Mouse (Mus musculus) spleen, embryonic (tissue): ENCODE results near the gene Gm33543.

ENCODE experiments used
- CTCF ChIA-PET: fragments of 350-600 bp; sonication (Branson Sonifier 250); formaldehyde crosslinking; loops from one replicate; lab custom pipeline; 2022; lab: Charles Lee

Gm33543 gene

DNA sequence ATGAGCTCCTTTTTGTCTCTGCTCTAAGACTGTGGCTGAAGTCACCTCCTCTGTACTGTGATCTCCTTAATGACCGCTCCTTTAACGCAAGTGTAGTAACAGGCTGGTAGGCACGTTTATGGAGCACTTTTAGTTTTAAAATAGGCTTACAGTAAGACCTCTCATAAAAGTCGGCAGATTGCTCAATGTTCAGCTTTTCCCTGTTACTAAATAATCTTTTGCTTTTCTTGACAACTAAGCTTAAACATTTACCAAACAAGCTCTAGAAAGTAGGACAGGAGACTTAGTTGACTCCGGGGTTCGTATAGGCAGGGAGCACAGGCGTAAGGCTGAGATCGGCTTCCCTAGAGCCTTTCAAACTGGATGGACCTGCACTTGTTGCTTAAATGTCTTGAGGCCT lies 64.1 kb downstream of the Gm33543 start:
- CTCF ChIA-PET, result no interaction called here

DNA sequence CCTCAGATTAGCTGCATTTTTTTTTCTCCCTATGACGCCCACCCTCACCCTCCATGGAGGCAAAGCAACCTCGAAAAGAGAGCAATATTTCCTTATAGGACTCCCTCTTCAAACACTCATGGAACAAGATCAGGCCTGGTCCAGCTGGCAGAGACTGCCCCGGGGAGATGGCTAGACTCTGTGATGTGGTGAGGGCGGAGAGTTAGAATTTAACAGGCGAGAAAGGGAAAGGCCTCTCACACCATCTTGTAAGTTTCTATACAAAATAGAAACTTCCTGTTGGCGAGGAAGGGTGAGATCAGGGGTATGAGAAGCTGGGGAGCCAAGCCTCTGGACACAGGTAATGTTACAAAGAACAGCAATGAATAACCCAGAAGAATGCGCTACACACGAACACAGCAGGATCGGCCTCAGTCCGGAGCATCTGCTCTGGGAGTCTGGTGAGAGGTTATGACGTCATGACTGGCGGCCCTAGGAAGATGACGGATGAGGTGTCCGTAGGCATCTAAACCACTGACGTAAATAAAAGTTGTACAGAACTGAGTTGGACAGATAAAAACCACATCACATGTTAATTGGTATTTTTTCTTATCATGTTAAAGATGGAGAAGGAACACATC lies 64.9 kb downstream of the Gm33543 start:
- CTCF ChIA-PET, result no interaction called here

GRCm38 (mm10) chr10:95777071-95777470 lies 65.7 kb downstream of the Gm33543 start:
- CTCF ChIA-PET, result no interaction called here

DNA sequence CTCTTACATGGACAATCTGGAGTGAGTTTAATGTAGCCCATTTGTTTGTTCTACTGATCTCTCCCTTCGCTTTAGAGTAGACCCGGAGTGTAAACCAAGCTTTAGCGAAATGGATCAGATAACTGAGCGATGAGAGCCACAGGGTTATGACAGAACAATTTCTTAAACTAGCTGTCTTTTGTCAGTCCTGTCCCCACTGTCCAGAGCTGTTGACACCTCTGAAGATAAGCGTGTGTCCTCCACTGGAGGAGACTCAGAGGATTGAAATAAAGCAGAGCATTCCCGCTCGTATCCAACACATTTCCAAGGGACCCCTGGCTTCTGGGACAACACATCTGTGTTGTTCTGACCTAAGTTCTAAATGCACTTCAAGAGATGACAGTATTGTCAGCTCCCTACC lies 67.9 kb downstream of the Gm33543 start:
- CTCF ChIA-PET, result no interaction called here

DNA sequence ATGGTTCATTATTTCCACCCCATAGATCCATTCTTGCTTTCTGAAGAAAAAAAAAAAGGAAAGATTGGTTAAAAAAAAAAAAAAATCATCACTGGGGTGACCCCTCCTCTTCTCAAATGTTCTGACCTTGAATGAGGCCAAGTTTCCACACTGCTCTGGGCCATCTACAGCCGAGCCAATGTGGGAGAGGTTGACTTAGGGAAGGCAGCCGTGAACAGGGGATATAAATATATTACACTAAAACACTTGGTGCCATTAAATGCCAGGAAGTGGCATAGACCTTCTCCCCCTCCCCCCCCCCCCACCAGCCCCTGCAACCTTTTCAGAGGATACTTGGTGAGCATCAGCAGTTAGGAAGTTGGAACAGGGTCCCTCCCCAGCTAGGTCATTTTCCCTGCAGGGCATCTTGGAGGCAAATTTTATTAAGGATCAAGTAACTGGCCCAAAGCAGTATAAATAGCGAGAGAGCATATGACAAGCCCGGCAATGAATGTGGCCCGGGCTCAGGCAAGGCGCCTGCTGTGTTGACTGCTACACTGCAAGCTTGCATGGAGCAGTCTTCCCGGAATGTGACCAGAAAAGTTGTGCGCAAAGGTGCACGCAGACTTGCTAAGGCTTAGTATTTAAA lies 68.6 kb downstream of the Gm33543 start:
- CTCF ChIA-PET, result no interaction called here
